Mouse (Mus musculus): ENCODE data around the gene Cog1.

DNA sequence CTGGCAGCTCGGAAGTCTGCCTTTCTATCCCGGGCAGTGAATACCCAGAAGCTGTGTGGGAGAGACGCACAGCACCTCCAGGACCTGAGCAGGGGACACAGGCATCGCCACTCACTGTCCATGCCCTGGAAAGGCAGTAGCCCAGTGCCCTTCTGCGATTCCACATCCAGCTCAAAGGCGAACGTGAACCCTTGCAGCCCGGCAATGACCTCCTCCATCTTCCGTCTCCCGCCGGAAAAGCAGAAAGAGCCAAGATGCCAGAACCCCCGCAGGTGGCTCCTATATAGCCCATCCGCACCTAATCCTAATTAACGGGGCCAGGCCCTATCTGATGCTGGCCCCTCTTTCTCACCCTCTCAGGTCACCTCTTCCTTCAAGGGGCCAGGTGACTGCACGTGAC is 60.3 kb downstream of the Cog1 start:
- TF ChIP-seq HCFC1 (IDR thresholded peaks at IDR 0.05; ENCODE audit: borderline replicate concordance, insufficient read depth, low read length) (no peak), ZC3H11A (IDR thresholded peaks at IDR 0.05; ENCODE audit: borderline replicate concordance, low read depth, low read length) (no peak), CHD2 (IDR thresholded peaks at IDR 0.05; ENCODE audit: low read depth, low read length) (no peak), ZNF384 (IDR thresholded peaks at IDR 0.05; ENCODE audit: low read depth, low read length) (no peak), MAFK (IDR thresholded peaks at IDR 0.05; ENCODE audit: insufficient read depth, low read depth, low read length) (no peak)
